Mouse (Mus musculus) forebrain, postnatal 0 days (tissue): ENCODE data around the gene Nprl3. TPM values are rescaled to one million over a fixed set of nuclear protein-coding genes. Genes with fewer than 3 reads are reported as not detected.

Experiments used
- ATAC-seq: fragments of 200-750 bp; cut with Nextera tagmentation; 2 replicates; pipeline ENCODE4 v1.8.0; 2017; ENCODE audit warnings: mild to moderate bottlenecking, moderate library complexity
- DNase-seq: peaks from one replicate; pipeline ENCODE4 v3.0.0-alpha.2; 2015
- H3K27ac ChIP-seq: fragments of 300-500 bp; sonication (generic); 2 replicates; pipeline ENCODE4 v1.5.1; 2014; ENCODE audit warnings: low read depth, mild to moderate bottlenecking, antibody characterized with exemption, low read length, moderate library complexity, mixed read lengths
- H3K27me3 ChIP-seq: fragments of 300-500 bp; sonication (generic); 2 replicates; pipeline ENCODE4 v1.6.1; 2014; ENCODE audit warnings: mild to moderate bottlenecking, low read length, mixed read lengths; ENCODE audit not compliant: insufficient read depth
- H3K36me3 ChIP-seq: fragments of 300-500 bp; sonication (generic); 2 replicates; pipeline ENCODE4 v1.6.1; 2014; ENCODE audit warnings: mild to moderate bottlenecking, moderate library complexity; ENCODE audit not compliant: insufficient read depth
- H3K4me1 ChIP-seq: fragments of 300-500 bp; sonication (generic); 2 replicates; pipeline ENCODE4 v1.6.1; 2014; ENCODE audit warnings: antibody characterized with exemption; ENCODE audit not compliant: insufficient read depth
- H3K4me2 ChIP-seq: fragments of 300-500 bp; sonication (generic); 2 replicates; pipeline ENCODE4 v1.6.1; 2014; ENCODE audit warnings: low read depth, mild to moderate bottlenecking, moderate library complexity
- H3K4me3 ChIP-seq: fragments of 300-500 bp; sonication (generic); 2 replicates; pipeline ENCODE4 v1.5.1; 2014; ENCODE audit warnings: low read depth, low read length, mixed read lengths
- H3K9ac ChIP-seq: fragments of 300-500 bp; sonication (generic); 2 replicates; pipeline ENCODE4 v1.6.1; 2014; ENCODE audit warnings: mild to moderate bottlenecking
- H3K9me3 ChIP-seq: fragments of 300-500 bp; sonication (generic); 2 replicates; pipeline ENCODE4 v1.6.1; 2016; ENCODE audit warnings: low read length
- CTCF ChIP-seq: sonication (generic); IDR thresholded peaks from 2 replicates; pipeline ENCODE4 v1.5.1; 2016; ENCODE audit warnings: antibody characterized with exemption, control low read depth, low read depth
- WGBS: fragments of 180-500 bp; shearing (Covaris S2); extraction: QIAGEN DNeasy Blood & Tissue Kit; methylation state at CpG from one replicate; pipeline ENCODE4 v1.1.7; 2014; 5-methylcytosine and 5-hydroxymethylcytosine counted together
- polyA plus RNA-seq: library from polyadenylated mRNA; unstranded; fragments of >200 nt; fragmentation: Nextera tagmentation; extraction: Ambion mirVana; gene quantifications from 2 replicates; pipeline ENCODE4 v1.2.1, GENCODE M21; 2015
- total RNA-seq: library from RNA; depleted of rRNA; stranded (reverse); fragments of >200 nt; gene quantifications from 2 replicates; pipeline ENCODE4 v1.2.3, GENCODE M21; 2014

Nprl3 gene
- total and polyA plus RNA-seq, 2 experiments from 2014 or later, result 38.1 to 51.9 TPM

- 37% methylated on average over 2 of the region's 2 CpGs for WGBS
- ATAC-seq, result peak; percentile 16; the same call in 1 of the 2 replicates
- no peaks in the 10 kb centered on the region for H3K9me3 ChIP-seq
- H3K36me3 ChIP-seq, result peaks cover 17% of the 10 kb centered on the region
- peaks cover 9% of the 10 kb centered on the region for H3K4me1 ChIP-seq
- H3K4me3 ChIP-seq, result no peak overlapping the region
- H3K9ac ChIP-seq, result peak overlapping the region; percentile 4; the same call in 1 of the 2 replicates
- no peak for TF ChIP-seq CTCF
- peak overlapping the region; percentile 63 for H3K27ac ChIP-seq
- no peaks in the 10 kb centered on the region for H3K27me3 ChIP-seq
- no peak for DNase-seq
- H3K4me2 ChIP-seq, result no peak overlapping the region
Observed at GRCm38 (mm10) chr11:32236132-32236531, 31.4 kb downstream of the Nprl3 start.

DNA sequence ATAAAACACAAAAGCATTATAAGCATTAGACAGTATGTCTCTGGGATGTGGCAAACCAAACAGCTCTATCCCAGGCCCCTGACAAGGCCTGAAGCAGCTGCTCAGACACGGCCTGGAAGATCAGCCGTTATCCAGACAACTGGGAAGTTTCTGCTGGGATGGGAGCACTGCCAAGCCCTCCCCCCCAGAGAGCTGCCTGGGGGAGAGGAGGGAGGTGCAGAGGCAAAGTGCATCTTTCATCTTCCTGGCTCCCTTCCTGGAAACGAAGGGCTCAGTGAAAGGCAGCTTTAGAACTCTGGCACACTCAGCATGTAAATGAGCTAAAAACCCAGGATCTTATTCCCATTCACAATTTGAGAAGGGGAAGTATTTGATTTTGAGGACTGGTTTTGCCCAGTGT is 31.9 kb downstream of the Nprl3 start:
- no peak overlapping the region for H3K4me3 ChIP-seq
- peak; percentile 83 for DNase-seq
- H3K27me3 ChIP-seq, result no peaks in the 10 kb centered on the region
- no peak overlapping the region for H3K9ac ChIP-seq
- peak; percentile 76 for ATAC-seq
- H3K9me3 ChIP-seq, result no peaks in the 10 kb centered on the region
- peaks cover 21% of the 10 kb centered on the region for H3K36me3 ChIP-seq
- peak overlapping the region; percentile 63 for H3K27ac ChIP-seq
- H3K4me1 ChIP-seq, result peaks cover 9% of the 10 kb centered on the region
- TF ChIP-seq CTCF, result no peak
- WGBS, result 8% methylated on average over 3 of the region's 3 CpGs
- no peak overlapping the region for H3K4me2 ChIP-seq

DNA sequence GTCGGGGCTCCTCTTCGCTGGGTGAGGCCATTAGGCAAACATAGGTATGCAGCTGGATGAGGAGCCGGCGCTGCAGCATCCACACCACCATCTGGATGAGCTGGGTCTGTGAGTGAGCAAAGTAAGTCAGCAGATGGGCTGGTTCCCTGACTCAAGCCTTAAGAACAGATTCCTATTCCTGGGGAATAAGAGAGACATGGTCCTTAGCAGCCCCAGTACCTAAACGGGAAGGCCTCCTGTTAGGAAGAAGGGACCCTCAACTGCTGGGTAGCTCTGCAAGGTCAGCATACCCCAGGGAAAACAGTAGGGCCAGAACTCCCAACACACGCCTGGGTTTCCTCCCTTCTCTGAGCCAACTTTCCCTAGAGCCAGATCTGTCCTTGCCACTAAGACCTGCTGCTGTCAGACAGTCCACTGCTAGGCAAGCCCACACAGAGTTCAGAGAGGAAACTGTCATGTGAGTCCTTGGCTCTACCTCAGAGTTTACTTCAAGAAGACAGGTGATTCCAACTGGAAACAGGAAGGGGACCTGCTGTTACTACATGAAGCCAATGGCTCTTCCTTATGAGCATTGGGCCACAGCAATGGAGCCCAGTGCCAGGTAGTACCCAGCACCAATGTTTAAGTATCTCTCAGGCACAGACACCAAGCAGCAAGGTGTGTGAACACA is 32.6 kb downstream of the Nprl3 start:
- H3K4me2 ChIP-seq, result no peak overlapping the region
- no peak overlapping the region for H3K4me3 ChIP-seq
- H3K27me3 ChIP-seq, result no peaks in the 10 kb centered on the region
- peaks cover 26% of the 10 kb centered on the region for H3K36me3 ChIP-seq
- TF ChIP-seq CTCF, result no peak
- no peaks in the 10 kb centered on the region for H3K9me3 ChIP-seq
- 83% methylated on average over 6 of the region's 6 CpGs for WGBS
- peak overlapping the region; percentile 54; the same call in 1 of the 2 replicates for H3K27ac ChIP-seq
- H3K9ac ChIP-seq, result no peak overlapping the region
- no peak for DNase-seq
- no peak for ATAC-seq
- H3K4me1 ChIP-seq, result peaks cover 9% of the 10 kb centered on the region

DNA sequence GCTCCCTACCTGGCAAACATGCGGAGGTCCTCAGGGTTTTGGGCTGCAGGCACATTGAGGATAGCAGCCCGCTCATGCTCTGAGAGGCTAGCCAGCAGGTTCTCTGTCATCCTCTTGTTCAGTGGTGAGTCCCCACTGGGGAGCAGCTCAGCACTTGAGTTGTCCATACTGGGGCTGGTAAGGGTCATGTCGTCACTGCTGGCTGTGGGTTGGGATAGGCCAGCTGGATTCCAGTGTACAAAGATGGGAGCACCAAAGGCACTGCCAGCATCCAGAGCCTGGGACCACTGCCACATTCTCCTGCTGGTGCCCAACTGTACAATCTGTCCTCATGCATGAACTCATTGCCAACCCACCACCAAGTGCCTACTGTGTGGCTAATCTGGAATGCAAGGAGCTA is 33.6 kb downstream of the Nprl3 start:
- H3K9ac ChIP-seq, result no peak overlapping the region
- no peak overlapping the region for H3K4me2 ChIP-seq
- H3K4me3 ChIP-seq, result no peak overlapping the region
- H3K4me1 ChIP-seq, result peaks cover 9% of the 10 kb centered on the region
- ATAC-seq (peak; percentile 23), DNase-seq (peak; percentile 39)
- peaks cover 33% of the 10 kb centered on the region for H3K36me3 ChIP-seq
- H3K27me3 ChIP-seq, result no peaks in the 10 kb centered on the region
- TF ChIP-seq CTCF, result no peak
- 83% methylated on average over 3 of the region's 3 CpGs for WGBS
- H3K9me3 ChIP-seq, result no peaks in the 10 kb centered on the region
- H3K27ac ChIP-seq, result no peak overlapping the region

GRCm38 (mm10) chr11:32232848-32233247 is 34.7 kb downstream of the Nprl3 start:
- H3K27ac ChIP-seq, result no peak overlapping the region
- WGBS, result 70% methylated on average over 10 of the region's 10 CpGs
- peaks cover 9% of the 10 kb centered on the region for H3K4me1 ChIP-seq
- H3K36me3 ChIP-seq, result peaks cover 30% of the 10 kb centered on the region
- no peak overlapping the region for H3K4me2 ChIP-seq
- H3K9ac ChIP-seq, result no peak overlapping the region
- no peak overlapping the region for H3K4me3 ChIP-seq
- TF ChIP-seq CTCF, result no peak
- DNase-seq (no peak), ATAC-seq (no peak; the same call in 1 of the 2 replicates)
- H3K9me3 ChIP-seq, result no peaks in the 10 kb centered on the region
- H3K27me3 ChIP-seq, result no peaks in the 10 kb centered on the region

DNA sequence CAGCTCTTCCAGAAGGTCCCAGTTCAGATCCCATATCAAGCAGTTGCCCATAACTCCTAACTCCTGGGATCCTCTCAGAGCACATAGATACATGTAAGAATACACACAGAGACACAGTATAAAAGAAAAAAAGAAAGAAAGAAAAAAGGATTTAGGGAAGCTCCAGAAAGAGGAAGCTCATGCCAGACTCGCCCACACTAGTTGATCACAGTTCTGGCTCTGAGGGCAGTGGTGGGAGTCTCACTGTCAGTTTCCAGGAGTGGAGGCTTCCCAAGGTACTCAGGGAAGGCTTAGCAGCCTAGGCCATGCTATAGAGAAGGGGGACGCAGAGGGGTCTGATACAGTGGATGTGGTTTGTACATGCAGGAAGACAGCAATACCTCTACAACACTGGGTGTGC is 36.4 kb downstream of the Nprl3 start:
- no peak for TF ChIP-seq CTCF
- 89% methylated on average over 2 of the region's 2 CpGs for WGBS

DNA sequence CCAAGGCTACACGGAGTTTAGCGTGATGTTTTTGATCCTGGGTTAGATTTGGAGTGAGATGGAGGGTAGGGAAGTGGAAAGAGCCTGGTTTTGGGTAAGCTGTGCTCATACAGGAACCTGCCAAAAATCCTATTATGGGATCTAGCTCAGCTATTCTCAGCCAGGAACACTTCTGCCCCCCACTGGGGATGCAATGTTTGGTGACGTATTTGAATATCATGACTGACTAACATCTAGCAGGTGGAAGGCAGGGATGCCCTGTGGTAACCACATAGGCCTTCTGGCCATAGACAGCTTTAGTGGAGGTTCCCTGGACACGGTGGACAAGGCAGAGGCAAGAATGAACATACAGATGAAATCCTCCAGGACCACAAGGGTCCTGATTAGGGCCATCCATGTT is 37.3 kb downstream of the Nprl3 start:
- TF ChIP-seq CTCF, result 0 out of 2 replicates have a peak, but pooled peaks have one; percentile 8
- no peak overlapping the region for H3K4me3 ChIP-seq
- peaks cover 30% of the 10 kb centered on the region for H3K36me3 ChIP-seq
- no peaks in the 10 kb centered on the region for H3K9me3 ChIP-seq
- 80% methylated on average over 4 of the region's 4 CpGs for WGBS
- no peak overlapping the region for H3K27ac ChIP-seq
- ATAC-seq (no peak), DNase-seq (no peak)
- H3K4me1 ChIP-seq, result peaks cover 14% of the 10 kb centered on the region
- no peaks in the 10 kb centered on the region for H3K27me3 ChIP-seq
- H3K4me2 ChIP-seq, result no peak overlapping the region
- H3K9ac ChIP-seq, result no peak overlapping the region

More for the DNA sequence above, 36.4 kb downstream of the Nprl3 start:
- no peak overlapping the region for H3K4me2 ChIP-seq
- no peak overlapping the region for H3K4me3 ChIP-seq
- peaks cover 12% of the 10 kb centered on the region for H3K4me1 ChIP-seq
- peaks cover 30% of the 10 kb centered on the region for H3K36me3 ChIP-seq
- no peaks in the 10 kb centered on the region for H3K9me3 ChIP-seq
- ATAC-seq, result no peak
- DNase-seq, result no peak
- H3K27me3 ChIP-seq, result no peaks in the 10 kb centered on the region
- no peak overlapping the region for H3K9ac ChIP-seq
- H3K27ac ChIP-seq, result no peak overlapping the region
